Mouse (Mus musculus) thymus, adult 2 months (tissue): Measurements from ENCODE around the gene Hbb-bs. TPM values are rescaled to one million over a fixed set of nuclear protein-coding genes. Genes with fewer than 3 reads are reported as not detected.

Source experiments
- DNase-seq: peaks from one replicate; pipeline ENCODE4 v3.0.0; 2021
- H3K27ac ChIP-seq: fragments of 200-500 bp; 2 replicates; pipeline ENCODE4 v1.5.1; 2012; ENCODE audit warnings: low read length, control low read depth; ENCODE audit not compliant: control insufficient read depth, insufficient read depth
- H3K27me3 ChIP-seq: fragments of 200-500 bp; 2 replicates; pipeline ENCODE4 v1.6.1; 2012; ENCODE audit warnings: mild to moderate bottlenecking, low read length, moderate library complexity, mixed read lengths; ENCODE audit not compliant: control insufficient read depth, insufficient read depth
- H3K36me3 ChIP-seq: fragments of 200-500 bp; 2 replicates; pipeline ENCODE4 v1.6.1; 2012; ENCODE audit warnings: mild to moderate bottlenecking, low read length, moderate library complexity; ENCODE audit not compliant: control insufficient read depth, insufficient read depth
- H3K4me1 ChIP-seq: fragments of 200-500 bp; replicated peaks from 2 replicates; pipeline ENCODE4 v1.6.1; 2012; ENCODE audit warnings: low read length; ENCODE audit not compliant: control insufficient read depth, insufficient read depth
- H3K4me3 ChIP-seq: fragments of 200-500 bp; 2 replicates; pipeline ENCODE4 v1.5.1; 2012; ENCODE audit warnings: mild to moderate bottlenecking, low read length, control low read depth, moderate library complexity; ENCODE audit not compliant: control insufficient read depth, insufficient read depth
- CTCF ChIP-seq: fragments of 200-500 bp; IDR thresholded peaks from 2 replicates; pipeline ENCODE4 v1.5.1; 2012; ENCODE audit warnings: mild to moderate bottlenecking, control low read depth, low read length, moderate library complexity, borderline replicate concordance; ENCODE audit not compliant: control insufficient read depth, poor library complexity, insufficient read depth; ENCODE audit errors: extremely low read depth
- POLR2A ChIP-seq: fragments of 200-500 bp; IDR thresholded peaks from 2 replicates; pipeline ENCODE4 v1.6.1; 2012; ENCODE audit warnings: mild to moderate bottlenecking, low read length, control low read depth, moderate library complexity; ENCODE audit not compliant: control insufficient read depth, poor library complexity, insufficient read depth; ENCODE audit errors: extremely low read depth
- WGBS: fragments of 180-500 bp; shearing (Covaris S2); methylation state at CpG from one replicate; pipeline ENCODE4 v1.1.7; 2018; 5-methylcytosine and 5-hydroxymethylcytosine counted together
- polyA plus RNA-seq: library from polyadenylated mRNA; depleted of rRNA; stranded (reverse); fragments of >200 nt; gene quantifications from 2 replicates; pipeline ENCODE4 v1.2.3, GENCODE M21; 2012; rRNA removed

Hbb-bs gene
- polyA plus RNA-seq, result 1,784 and 2,649 TPM in 2 replicates

DNA sequence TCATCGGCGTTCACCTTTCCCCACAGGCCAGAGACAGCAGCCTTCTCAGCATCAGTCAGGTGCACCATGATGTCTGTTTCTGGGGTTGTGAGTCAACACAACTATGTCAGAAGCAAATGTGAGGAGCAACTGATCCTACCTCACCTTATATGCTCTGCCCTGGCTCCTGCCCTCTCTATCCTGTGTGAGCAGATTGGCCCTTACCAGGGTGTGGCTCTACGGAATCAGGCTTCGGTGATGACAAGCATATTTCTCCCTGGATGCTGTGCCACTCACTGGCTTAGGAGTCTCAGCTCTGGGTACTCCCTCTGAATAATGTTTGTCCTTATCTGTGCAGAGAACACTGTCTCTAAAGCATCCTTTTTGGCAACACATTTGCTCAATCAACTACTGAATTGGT is at the start of gene Hbb-bs:
Gene Hbb-bs (minus strand): TSS at position 289 of the 400 bp plus-strand sequence.
- TF ChIP-seq CTCF (no peak), POLR2A (no peak)
- Histone ChIP-seq H3K27me3 (no peaks in the 10 kb centered on the region), H3K4me1 (no peaks in the 10 kb centered on the region), H3K36me3 (no peaks in the 10 kb centered on the region), H3K4me3 (no peak within 1 kb of the TSS), H3K27ac (no peak within 1 kb of the TSS)
- WGBS, result 97% methylated on average over 4 of the region's 4 CpGs
- no peak for DNase-seq

DNA sequence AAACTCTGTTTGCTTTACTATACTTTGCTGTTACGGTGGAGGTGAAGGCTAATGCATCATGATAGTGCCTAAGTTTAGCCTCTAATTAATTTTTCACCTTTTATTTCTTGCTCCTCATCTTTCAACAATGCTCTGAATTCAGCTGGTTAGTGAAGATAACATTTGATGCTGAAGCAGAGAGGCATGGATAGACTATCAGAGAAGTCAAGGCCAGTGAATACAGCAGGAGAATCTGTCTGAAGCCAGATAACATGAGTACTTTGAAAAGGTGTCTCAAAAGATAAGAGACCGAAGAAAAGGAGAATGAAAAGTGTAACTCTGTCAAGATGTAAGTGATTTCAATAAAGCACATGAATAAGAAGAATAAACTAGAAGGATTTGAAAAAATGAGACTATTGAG is 49.2 kb upstream of the Hbb-bs start:
- no peak for DNase-seq
- Histone ChIP-seq H3K4me3 (no peak overlapping the region), H3K36me3 (no peaks in the 10 kb centered on the region), H3K27ac (no peak overlapping the region), H3K4me1 (no peaks in the 10 kb centered on the region), H3K27me3 (no peaks in the 10 kb centered on the region)
- no peak for TF ChIP-seq CTCF
- no peak for TF ChIP-seq POLR2A
- WGBS, result 93% methylated on average over 2 of the region's 2 CpGs

DNA sequence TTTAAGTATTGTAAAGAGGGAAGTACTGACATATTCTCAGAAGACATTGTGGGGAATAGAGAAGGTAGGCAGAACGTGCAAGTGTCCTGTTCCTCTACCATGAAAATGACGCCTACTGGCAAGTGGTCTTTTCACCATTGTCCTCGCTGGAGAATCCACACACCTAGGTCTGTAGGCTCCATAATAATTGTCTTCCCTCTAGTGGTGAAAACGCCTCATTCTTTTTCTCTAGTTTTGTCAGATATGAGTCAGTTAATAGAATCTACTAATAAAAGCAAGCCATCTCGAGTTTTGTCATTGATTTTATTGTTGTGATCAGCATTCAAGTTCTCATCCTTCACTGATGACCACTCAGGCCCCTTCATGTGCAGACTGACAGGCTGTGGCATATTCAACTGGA is 46.6 kb upstream of the Hbb-bs start:
- H3K4me3 ChIP-seq, result no peak overlapping the region
- no peaks in the 10 kb centered on the region for H3K27me3 ChIP-seq
- H3K27ac ChIP-seq, result no peak overlapping the region
- no peak for DNase-seq
- TF ChIP-seq CTCF (no peak), POLR2A (no peak)
- no peaks in the 10 kb centered on the region for H3K4me1 ChIP-seq
- H3K36me3 ChIP-seq, result no peaks in the 10 kb centered on the region
- WGBS, result 42% methylated on average over 5 of the region's 5 CpGs

DNA sequence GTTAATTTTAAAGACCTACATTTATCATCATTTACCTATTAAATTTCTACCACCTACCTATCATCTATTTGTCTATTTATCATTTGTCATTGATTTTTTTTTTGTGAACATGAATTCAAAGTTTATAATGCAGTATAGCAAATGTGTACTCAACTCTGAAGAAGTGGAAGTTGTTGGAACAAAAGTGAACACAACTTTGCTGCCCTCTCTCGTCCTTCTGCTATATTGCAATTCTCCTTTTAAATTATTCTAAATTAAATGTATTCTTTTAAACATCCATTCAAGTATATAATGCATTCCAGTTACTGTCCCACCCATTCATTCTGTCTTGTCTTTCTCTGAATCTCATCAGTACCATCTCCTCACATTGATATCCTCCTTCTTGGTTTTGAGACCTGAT is 45.2 kb upstream of the Hbb-bs start:
- H3K36me3 ChIP-seq, result no peaks in the 10 kb centered on the region
- WGBS, result 2% methylated on average over 1 of the region's 1 CpGs
- no peak overlapping the region for H3K27ac ChIP-seq
- DNase-seq, result no peak
- H3K4me3 ChIP-seq, result no peak overlapping the region
- no peaks in the 10 kb centered on the region for H3K4me1 ChIP-seq
- no peaks in the 10 kb centered on the region for H3K27me3 ChIP-seq
- TF ChIP-seq POLR2A (no peak), CTCF (no peak)

DNA sequence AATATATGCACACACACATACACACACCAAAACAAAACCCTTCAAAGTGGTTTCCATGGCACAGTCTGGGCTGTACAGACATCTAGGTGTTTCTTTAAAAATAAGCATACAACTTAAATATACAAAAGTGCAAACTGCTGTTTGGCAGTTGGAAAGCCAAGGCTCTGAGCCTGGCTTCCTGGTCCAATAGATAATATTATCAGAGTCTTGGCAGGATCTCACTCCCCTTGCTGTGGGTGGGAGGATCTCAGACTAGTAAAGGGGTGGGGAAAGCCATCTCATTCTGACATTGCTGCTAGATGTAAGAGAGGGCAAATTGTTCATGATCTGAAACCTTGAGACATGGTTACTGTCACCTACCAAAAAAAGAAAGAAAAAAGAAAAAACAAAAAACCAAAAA is 42.8 kb upstream of the Hbb-bs start:
- Histone ChIP-seq H3K4me1 (no peaks in the 10 kb centered on the region), H3K4me3 (no peak overlapping the region), H3K36me3 (no peaks in the 10 kb centered on the region), H3K27me3 (no peaks in the 10 kb centered on the region), H3K27ac (no peak overlapping the region)
- no peak for TF ChIP-seq CTCF
- no peak for DNase-seq

DNA sequence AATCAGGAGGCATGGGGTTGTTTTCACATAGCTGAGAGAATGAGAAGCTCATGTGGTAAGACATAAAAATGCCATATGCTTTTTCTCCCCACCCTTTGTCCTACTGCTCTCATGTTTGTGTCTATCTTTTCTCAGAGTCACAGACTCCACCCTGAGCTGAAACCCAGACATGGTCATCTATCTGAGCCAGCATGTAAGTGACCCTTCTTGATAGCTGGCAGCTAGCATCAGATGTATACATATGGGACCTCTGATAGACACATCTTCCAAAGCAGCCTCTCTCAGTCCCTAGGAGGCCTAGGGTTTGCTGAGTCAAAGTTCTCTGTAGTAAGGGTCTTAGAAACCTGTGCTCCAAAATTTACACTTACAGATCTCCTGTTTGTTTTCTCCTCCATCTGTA is 37.8 kb upstream of the Hbb-bs start:
- Histone ChIP-seq H3K4me1 (no peaks in the 10 kb centered on the region), H3K36me3 (no peaks in the 10 kb centered on the region), H3K4me3 (no peak overlapping the region), H3K27me3 (no peaks in the 10 kb centered on the region), H3K27ac (no peak overlapping the region)
- DNase-seq, result no peak
- TF ChIP-seq CTCF, result no peak
- no peak for TF ChIP-seq POLR2A

DNA sequence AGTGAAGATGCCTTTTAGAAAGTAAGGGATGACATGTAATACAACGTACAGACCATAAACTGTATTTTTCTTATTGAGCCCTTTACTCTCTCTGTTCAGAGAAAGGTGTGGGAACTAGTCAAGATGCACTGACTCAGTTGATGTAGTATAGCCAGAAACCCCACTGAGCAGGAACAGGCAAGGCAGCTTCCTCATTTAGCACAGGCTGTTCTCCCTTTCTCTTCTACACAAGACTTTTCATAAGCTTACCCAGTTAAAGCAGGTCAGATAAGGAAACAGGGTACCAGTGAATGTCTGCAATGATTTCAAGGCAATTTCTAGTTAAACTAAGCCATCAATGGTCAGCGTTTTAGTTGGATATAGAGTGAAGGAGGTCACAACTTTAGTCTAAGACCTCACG is 33.6 kb upstream of the Hbb-bs start:
- Histone ChIP-seq H3K27me3 (no peaks in the 10 kb centered on the region), H3K4me1 (no peaks in the 10 kb centered on the region), H3K4me3 (no peak overlapping the region), H3K27ac (no peak overlapping the region), H3K36me3 (no peaks in the 10 kb centered on the region)
- TF ChIP-seq CTCF (no peak), POLR2A (no peak)
- DNase-seq, result no peak
- WGBS, result 55% methylated on average over 3 of the region's 3 CpGs
